Mouse (Mus musculus) monocyte, adult 5-6 weeks (primary cell): ENCODE measurements around the gene Naaladl2. TPM values are rescaled to one million over a fixed set of nuclear protein-coding genes. Genes with fewer than 3 reads are reported as not detected.

Source experiments
- ATAC-seq: fragments of 153-309, 156-312 bp; replicated peaks from 2 replicates; pipeline ENCODE4 v1.8.0; 2017; ENCODE audit warnings: mild to moderate bottlenecking; ENCODE audit not compliant: low TSS enrichment, insufficient number of reproducible peaks, severe bottlenecking, poor library complexity, low FRiP score
- total RNA-seq: library from RNA; stranded (forward); fragments of 200-1000, 200-491, 200-594 nt; gene quantifications from 3 replicates; pipeline ENCODE4 v1.2.3, GENCODE M21; 2017

The Naaladl2 gene
- total RNA-seq, 1 experiment from 2014 or later = not detected

DNA sequence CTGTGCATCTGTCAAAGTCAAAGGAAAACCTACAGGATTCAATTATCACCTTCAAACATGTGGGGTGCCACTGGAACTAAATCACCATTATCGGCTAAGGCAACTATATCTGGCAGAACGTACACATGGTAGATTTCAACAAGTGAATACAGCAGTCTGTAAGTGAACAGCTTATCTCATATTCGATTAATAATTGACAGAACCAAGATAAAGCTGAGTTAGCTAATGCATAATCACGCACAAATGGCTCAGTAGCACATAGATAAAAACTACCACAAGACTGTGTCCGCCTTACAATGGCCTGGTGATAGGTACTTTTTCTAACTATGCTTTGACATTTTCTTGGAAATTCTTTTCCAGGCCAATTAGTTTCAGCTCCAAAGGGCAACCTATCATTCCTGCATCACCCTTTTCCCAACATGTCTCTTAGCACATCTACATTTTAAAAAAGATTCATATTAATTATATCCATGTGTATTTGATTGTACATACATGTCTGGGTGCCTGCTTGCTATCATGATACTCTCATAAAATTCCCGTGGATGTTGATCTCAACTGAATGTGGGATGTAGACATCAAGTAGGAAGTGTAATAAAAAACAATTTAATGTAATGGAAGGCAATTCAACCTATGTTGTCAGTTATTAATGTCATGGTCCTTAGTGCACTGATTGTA is 396.7 kb downstream of the Naaladl2 start:
- ATAC-seq = no peak

- no peak for ATAC-seq
These were observed 400.1 kb downstream of the Naaladl2 start for GRCm38 (mm10) chr3:24743946-24744345.

GRCm38 (mm10) chr3:24719181-24719749 is 424.8 kb downstream of the Naaladl2 start:
- no peak for ATAC-seq

GRCm38 (mm10) chr3:24714770-24715169 is 429.3 kb downstream of the Naaladl2 start:
- no peak for ATAC-seq

DNA sequence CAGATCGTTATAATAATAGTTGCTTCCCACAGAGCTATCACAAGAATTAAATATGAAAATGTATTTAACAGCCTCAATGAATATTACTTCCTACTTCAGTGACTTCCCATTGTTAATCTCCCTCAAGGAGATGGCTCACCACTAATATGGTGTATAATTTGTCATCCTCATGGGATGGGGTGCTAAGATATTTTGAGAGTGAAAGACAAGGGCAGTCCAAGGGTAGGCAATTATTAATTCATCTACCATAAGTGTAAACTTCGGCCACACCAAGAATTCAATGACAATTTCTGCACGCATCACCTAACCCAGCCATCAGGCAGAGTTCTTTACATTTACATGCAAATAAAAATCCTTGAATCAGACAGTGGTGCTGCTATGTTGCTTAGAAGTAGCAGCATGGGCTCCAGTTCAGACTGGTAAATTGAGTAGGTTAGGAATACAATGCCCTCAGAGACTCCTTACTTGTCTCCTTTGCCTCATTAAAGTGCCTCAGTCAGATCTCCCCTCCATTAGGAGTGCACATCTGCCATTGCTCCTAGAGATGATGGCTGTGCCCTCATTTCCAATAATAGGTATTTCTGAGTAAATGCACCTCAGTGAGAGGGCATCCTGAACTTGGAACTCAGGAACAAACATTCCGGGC is 438.2 kb downstream of the Naaladl2 start:
- no peak for ATAC-seq

GRCm38 (mm10) chr3:24690162-24690915 is 453.7 kb downstream of the Naaladl2 start:
- no peak for ATAC-seq

GRCm38 (mm10) chr3:24670500-24670899 is 473.6 kb downstream of the Naaladl2 start:
- ATAC-seq = no peak

- no peak for ATAC-seq
These were observed 475.8 kb downstream of the Naaladl2 start for GRCm38 (mm10) chr3:24668052-24668916.

DNA sequence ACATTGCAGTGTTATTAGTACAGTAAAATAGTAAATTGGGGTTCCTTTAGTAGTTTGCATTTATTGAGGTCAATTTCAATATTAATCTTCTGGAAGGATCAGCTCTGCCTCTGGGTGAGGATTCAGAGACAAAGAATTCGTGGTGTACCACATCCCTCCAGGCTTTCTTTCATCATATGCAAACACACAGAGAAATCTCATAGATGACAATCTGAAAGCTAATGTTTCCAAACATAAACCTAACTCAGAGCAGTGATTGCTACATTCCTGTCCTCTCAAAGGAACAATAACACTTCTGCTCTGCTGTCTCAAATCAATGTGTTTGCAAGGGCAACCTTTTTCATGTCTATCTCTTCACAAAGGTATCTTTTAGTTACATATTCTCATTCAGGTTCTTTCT is 478.7 kb downstream of the Naaladl2 start:
- no peak for ATAC-seq

GRCm38 (mm10) chr3:24663749-24664148 is 480.3 kb downstream of the Naaladl2 start:
- no peak for ATAC-seq

DNA sequence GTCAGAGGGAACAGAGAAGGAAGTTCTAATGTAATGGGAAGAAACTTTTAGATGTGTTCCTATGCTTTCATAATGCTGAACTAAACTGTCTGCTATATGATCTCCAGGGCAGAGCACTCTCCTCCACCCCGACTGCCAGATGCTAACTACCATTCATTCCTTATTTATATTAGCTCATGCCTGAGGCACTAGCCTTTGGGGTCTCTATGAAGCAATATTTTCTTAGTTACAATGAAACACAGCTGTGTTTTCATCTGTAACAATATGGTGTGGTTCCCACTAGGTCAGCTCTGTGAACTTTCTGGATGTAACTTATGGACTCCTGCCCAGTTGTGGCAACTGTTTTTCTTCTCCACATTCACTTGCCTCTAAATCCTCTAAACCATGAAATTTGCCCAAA is 514.0 kb downstream of the Naaladl2 start:
- ATAC-seq = no peak

DNA sequence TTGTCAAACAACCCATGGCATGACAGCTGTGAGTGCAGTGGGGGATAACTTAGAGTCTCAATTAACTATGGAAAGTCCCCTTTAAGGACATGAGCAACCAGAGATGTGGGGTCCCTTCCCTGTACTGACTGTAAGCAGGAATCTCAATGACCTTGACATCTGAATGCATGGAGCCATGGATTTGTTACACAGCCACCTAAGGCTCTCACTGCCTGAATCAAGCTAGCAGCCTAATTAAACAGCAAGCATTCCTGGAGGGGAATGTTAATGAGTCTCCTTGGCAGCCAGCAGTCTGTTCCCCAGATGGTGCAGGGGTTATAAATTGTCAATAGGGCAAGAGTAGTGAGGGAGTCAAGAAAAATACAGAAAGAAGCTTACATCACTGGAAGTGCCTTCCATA is 538.6 kb downstream of the Naaladl2 start:
- ATAC-seq = no peak

GRCm38 (mm10) chr3:24604791-24605320 is 539.2 kb downstream of the Naaladl2 start:
- no peak for ATAC-seq

DNA sequence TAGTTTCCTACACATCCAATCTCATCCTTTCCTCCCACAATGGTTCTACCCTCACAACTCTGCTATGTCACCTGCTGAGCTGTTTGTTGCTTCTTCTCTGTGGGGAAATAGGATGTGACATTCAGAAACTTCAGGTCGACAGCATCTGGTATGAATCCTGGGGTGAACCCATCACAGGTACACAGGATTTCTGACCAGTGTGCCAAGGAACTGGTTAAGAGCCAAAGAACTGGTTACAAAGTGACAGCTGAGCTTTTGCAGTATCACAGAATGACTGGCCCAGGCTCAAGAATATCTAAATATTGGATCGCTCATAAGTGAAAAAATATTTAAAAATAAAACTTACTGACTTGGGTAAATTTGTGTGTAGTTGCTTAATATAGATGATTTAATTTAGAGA is 548.6 kb downstream of the Naaladl2 start:
- ATAC-seq = no peak

DNA sequence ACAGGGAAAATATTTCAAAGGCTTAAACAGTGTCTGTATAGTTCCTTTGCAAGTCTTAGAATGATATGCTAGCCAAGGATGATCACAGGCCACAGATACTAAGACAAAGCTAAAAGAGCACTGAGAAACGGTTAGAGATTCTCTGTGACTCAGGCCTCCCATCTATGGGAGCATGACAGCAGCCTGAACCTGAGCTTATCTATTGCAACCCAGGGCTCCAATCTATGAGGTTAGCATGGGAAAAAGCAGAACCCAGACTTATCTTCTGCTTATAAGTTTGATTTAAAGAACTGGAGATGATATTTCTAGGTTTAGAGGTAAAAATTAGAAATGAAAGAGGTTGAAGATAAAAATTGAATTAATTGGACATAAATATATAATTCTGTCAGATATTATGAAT is 587.4 kb downstream of the Naaladl2 start:
- no peak for ATAC-seq

DNA sequence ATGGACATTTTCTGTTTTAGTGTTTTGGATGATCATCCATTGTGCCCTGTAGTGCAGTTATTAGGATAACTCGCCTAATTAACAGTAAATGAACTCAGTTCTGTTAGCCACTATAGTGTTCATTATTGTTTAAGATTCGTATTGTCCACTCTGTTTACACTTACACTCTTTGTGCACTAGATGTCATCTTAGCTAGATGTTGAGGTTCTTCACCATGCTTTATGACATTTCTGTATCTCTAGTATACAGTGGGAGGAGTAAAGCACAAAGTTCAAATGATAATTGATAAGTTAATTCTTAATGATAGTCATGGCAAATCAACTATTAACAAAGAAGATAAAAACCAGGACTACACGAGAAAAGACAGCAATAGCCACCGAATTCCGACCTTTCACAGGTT is 590.4 kb downstream of the Naaladl2 start:
- ATAC-seq = no peak

- ATAC-seq = no peak
These were observed 591.4 kb downstream of the Naaladl2 start for GRCm38 (mm10) chr3:24552631-24553030.

DNA sequence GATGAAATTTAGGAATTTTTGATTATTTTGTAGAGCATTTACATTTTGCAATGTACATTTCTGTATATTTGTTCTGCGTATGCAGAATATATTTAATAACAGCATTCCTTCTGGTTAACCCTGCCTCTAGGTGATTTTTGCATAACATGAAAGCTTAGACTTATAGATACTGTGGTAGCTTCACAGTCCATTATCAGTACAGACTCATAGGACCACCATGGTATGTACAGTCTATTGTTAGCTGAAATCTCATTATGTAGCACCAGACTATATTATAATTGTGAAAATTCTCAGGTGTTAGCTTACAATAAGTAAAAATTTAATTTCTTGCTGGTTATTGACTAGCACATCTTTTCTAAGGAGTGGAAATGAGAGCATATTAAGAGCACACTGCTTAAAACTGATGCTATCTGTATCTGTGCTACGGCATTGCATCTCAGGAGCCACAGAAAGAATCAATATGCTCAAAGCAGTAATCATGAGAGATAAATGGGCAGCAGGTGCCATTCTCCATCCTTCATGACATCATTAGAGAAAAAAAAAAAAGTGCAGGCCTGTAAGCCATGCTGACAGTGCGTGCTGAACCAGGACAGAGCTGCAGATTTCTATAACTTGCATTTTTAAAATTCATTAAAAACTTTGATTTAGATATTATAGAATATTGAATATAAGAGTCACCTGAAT is 610.1 kb downstream of the Naaladl2 start:
- ATAC-seq = no peak
